Mouse (Mus musculus) MEL (cell line): ENCODE measurements around the gene Mapk8ip1.

Experiments
- CTCF ChIP-seq, 3 experiments: IDR thresholded peaks in 2 of 3; conservative IDR thresholded peaks in 1 of 3; 2 replicates each; pipeline ENCODE4 v1.5.1; 2011 to 2012; ENCODE audit warnings: low read length in 3 of 3, low read depth in 2 of 3, mild to moderate bottlenecking in 2 of 3, improper control_type of control experiment in 1 of 3, inconsistent platforms in 1 of 3, mixed read lengths in 1 of 3, moderate library complexity in 1 of 3; ENCODE audit not compliant: control insufficient read depth in 1 of 3, insufficient read depth in 1 of 3, poor library complexity in 1 of 3, severe bottlenecking in 1 of 3
- ELF1 ChIP-seq: IDR thresholded peaks from 2 replicates; pipeline ENCODE4 v1.6.1; 2014; ENCODE audit warnings: low read depth, mild to moderate bottlenecking, inconsistent platforms, low read length, improper control_type of control experiment, moderate library complexity
- NRF1 ChIP-seq: IDR thresholded peaks from 2 replicates; pipeline ENCODE4 v1.6.1; 2014; ENCODE audit warnings: low read depth, mild to moderate bottlenecking, inconsistent platforms, low read length, improper control_type of control experiment, moderate library complexity; ENCODE audit not compliant: poor library complexity, insufficient read depth, severe bottlenecking
- POLR2A ChIP-seq, 2 experiments: IDR thresholded peaks; 2 replicates each; pipeline ENCODE4 v1.6.1; 2011 to 2012; ENCODE audit warnings: low read length in 2 of 2, mild to moderate bottlenecking in 2 of 2, control low read depth in 1 of 2, improper control_type of control experiment in 1 of 2, low read depth in 1 of 2, moderate library complexity in 1 of 2; ENCODE audit not compliant: control insufficient read depth in 1 of 2, insufficient read depth in 1 of 2, poor library complexity in 1 of 2
- POLR2AphosphoS2 ChIP-seq: IDR thresholded peaks from 2 replicates; pipeline ENCODE4 v1.6.1; 2011; ENCODE audit warnings: low read length, improper control_type of control experiment
- USF1 ChIP-seq: IDR thresholded peaks from 2 replicates; pipeline ENCODE4 v1.6.1; 2014; ENCODE audit warnings: low read depth, mild to moderate bottlenecking, inconsistent platforms, low read length, improper control_type of control experiment, moderate library complexity
- ZC3H11A ChIP-seq: IDR thresholded peaks from 2 replicates; pipeline ENCODE4 v1.6.1; 2012; ENCODE audit warnings: low read depth, mild to moderate bottlenecking, inconsistent platforms, low read length, improper control_type of control experiment

DNA sequence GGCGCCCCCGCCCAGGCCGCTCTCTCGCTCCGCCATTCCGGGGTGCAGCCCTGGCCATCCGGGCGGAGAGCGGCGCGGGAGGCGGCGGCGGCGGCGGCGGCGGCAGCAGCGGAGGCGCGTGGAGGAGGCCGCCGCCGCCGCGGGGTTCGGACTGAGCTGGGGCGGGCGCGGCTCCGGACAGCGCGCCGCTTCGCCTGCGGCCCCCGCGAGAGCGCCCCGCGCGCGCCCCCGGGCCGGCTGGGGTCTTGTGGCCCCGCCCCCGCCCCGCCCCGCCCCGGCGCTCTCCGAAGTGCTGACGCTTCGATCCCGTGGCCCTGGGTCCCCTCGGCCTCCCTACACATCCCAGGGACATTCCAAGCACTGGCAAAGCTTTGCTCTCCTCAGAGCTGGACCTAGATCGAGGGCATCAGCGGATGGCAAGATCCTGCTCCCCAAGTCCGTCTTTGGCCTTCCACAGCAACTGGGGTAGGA lies at the start of gene Mapk8ip1:
- TF ChIP-seq CTCF (IDR thresholded peaks at IDR 0.05 in 2 of 3, conservative IDR thresholded peaks at IDR 0.05 in 1 of 3; ENCODE audit: control insufficient read depth in 1 of 3, insufficient read depth in 1 of 3, low read depth in 2 of 3, low read length in 3 of 3, poor library complexity in 1 of 3, severe bottlenecking in 1 of 3) (no peak), POLR2AphosphoS2 (no peak), POLR2A (IDR thresholded peaks at IDR 0.05; ENCODE audit: control insufficient read depth in 1 of 2, insufficient read depth in 1 of 2, low read depth in 1 of 2, low read length in 2 of 2, poor library complexity in 1 of 2) (no peak), ZC3H11A (no peak), ELF1 (no peak), NRF1 (no peak), USF1 (no peak)
